Mouse (Mus musculus): ENCODE results near the gene Cnnm2. TPM values are rescaled to one million over a fixed set of nuclear protein-coding genes. Genes with fewer than 3 reads are reported as not detected.
"Not testable (repeated sequence)": the region's sequence is repeated elsewhere in the genome, so short reads cannot be mapped to it uniquely, and the experiment has no call there.

Gene Cnnm2
- 3.6 and 3.9 TPM in 2 replicates for polyA plus RNA-seq (2016; fragmentation: Nextera tagmentation; extraction: Ambion mirVana)

GRCm38 (mm10) chr19:46761247-46761946 is at the start of gene Cnnm2:
TSS of gene Cnnm2 (plus strand) at chr19:46761596.
- Histone ChIP-seq H3K27ac (peak within 1 kb of the TSS; percentile 86), H3K4me3 (replicated peaks) (peak within 1 kb of the TSS; percentile 84), H3K27me3 (peaks cover 40% of the 10 kb centered on the region), H3K4me1 (peaks cover 36% of the 10 kb centered on the region), H3K4me2 (peak within 1 kb of the TSS; percentile 96), H3K36me3 (replicated peaks) (no peaks in the 10 kb centered on the region), H3K9ac (peak within 1 kb of the TSS; percentile 76), H3K9me3 (no peaks in the 10 kb centered on the region)
- under 1% methylated on average over 59 of the region's 59 CpGs for WGBS
- peak; percentile 98 for ATAC-seq (ENCODE audit: low FRiP score)

- no peak for ATAC-seq (ENCODE audit: low FRiP score)
- no peaks in the 10 kb centered on the region for H3K9me3 ChIP-seq
- H3K4me2 ChIP-seq: no peak overlapping the region
- no peaks in the 10 kb centered on the region for H3K4me1 ChIP-seq
- no peak overlapping the region for H3K27ac ChIP-seq
- H3K4me3 ChIP-seq (replicated peaks): no peak overlapping the region
- no peaks in the 10 kb centered on the region for H3K27me3 ChIP-seq
- no peaks in the 10 kb centered on the region for H3K36me3 ChIP-seq (replicated peaks)
- no peak overlapping the region for H3K9ac ChIP-seq
- 91% methylated on average over 8 of the region's 8 CpGs for WGBS
Measured at GRCm38 (mm10) chr19:46714234-46714633, 47.2 kb upstream of the Cnnm2 start.

GRCm38 (mm10) chr19:46715016-46715415 is 46.4 kb upstream of the Cnnm2 start:
- no peaks in the 10 kb centered on the region for H3K27me3 ChIP-seq
- 91% methylated on average over 8 of the region's 8 CpGs for WGBS
- H3K4me2 ChIP-seq: no peak overlapping the region
- H3K9ac ChIP-seq: no peak overlapping the region
- H3K4me3 ChIP-seq (replicated peaks): no peak overlapping the region
- no peaks in the 10 kb centered on the region for H3K9me3 ChIP-seq
- no peaks in the 10 kb centered on the region for H3K4me1 ChIP-seq
- no peak overlapping the region for H3K27ac ChIP-seq
- no peaks in the 10 kb centered on the region for H3K36me3 ChIP-seq (replicated peaks)
- ATAC-seq (ENCODE audit: low FRiP score): no peak

GRCm38 (mm10) chr19:46718150-46718549 is 43.2 kb upstream of the Cnnm2 start:
- no peaks in the 10 kb centered on the region for H3K27me3 ChIP-seq
- WGBS: 85% methylated on average over 4 of the region's 4 CpGs
- H3K4me3 ChIP-seq (replicated peaks): no peak overlapping the region
- H3K9ac ChIP-seq: no peak overlapping the region
- H3K4me1 ChIP-seq: no peaks in the 10 kb centered on the region
- H3K27ac ChIP-seq: no peak overlapping the region
- no peaks in the 10 kb centered on the region for H3K36me3 ChIP-seq (replicated peaks)
- H3K9me3 ChIP-seq: no peaks in the 10 kb centered on the region
- no peak overlapping the region for H3K4me2 ChIP-seq
- no peak for ATAC-seq (ENCODE audit: low FRiP score)

GRCm38 (mm10) chr19:46724411-46724810 is 37.0 kb upstream of the Cnnm2 start:
- no peaks in the 10 kb centered on the region for H3K9me3 ChIP-seq
- no peaks in the 10 kb centered on the region for H3K27me3 ChIP-seq
- 70% methylated on average over 11 of the region's 11 CpGs for WGBS
- H3K4me3 ChIP-seq (replicated peaks): no peak overlapping the region
- peaks cover 7% of the 10 kb centered on the region; the same call in 1 of the 2 replicates for H3K4me1 ChIP-seq
- H3K4me2 ChIP-seq: no peak overlapping the region
- no peak overlapping the region for H3K27ac ChIP-seq
- H3K36me3 ChIP-seq (replicated peaks): no peaks in the 10 kb centered on the region
- no peak overlapping the region for H3K9ac ChIP-seq
- no peak for ATAC-seq (ENCODE audit: low FRiP score)

- no peak overlapping the region for H3K27ac ChIP-seq
- no peaks in the 10 kb centered on the region for H3K27me3 ChIP-seq
- no peak overlapping the region for H3K4me2 ChIP-seq
- H3K4me1 ChIP-seq: peaks cover 7% of the 10 kb centered on the region; the same call in 1 of the 2 replicates
- no peaks in the 10 kb centered on the region for H3K9me3 ChIP-seq
- no peak overlapping the region for H3K4me3 ChIP-seq (replicated peaks)
- no peaks in the 10 kb centered on the region for H3K36me3 ChIP-seq (replicated peaks)
- H3K9ac ChIP-seq: no peak overlapping the region
- no peak for ATAC-seq (ENCODE audit: low FRiP score)
- WGBS: 95% methylated on average over 8 of the region's 8 CpGs
Measured at GRCm38 (mm10) chr19:46726142-46726541, 35.3 kb upstream of the Cnnm2 start.

GRCm38 (mm10) chr19:46727140-46727736 is 34.2 kb upstream of the Cnnm2 start:
- Histone ChIP-seq H3K4me1 (peaks cover 7% of the 10 kb centered on the region; the same call in 1 of the 2 replicates), H3K27me3 (no peaks in the 10 kb centered on the region), H3K4me3 (replicated peaks) (no peak overlapping the region), H3K36me3 (replicated peaks) (no peaks in the 10 kb centered on the region), H3K4me2 (no peak overlapping the region), H3K9me3 (no peaks in the 10 kb centered on the region), H3K27ac (peak overlapping the region; percentile 16; the same call in 1 of the 2 replicates), H3K9ac (no peak overlapping the region)
- ATAC-seq (ENCODE audit: low FRiP score): peak; percentile 53; the same call in 1 of the 2 replicates
- WGBS: 56% methylated on average over 8 of the region's 8 CpGs

- Histone ChIP-seq H3K36me3 (replicated peaks) (no peaks in the 10 kb centered on the region), H3K27ac (no peak overlapping the region; the same call in 1 of the 2 replicates), H3K4me3 (replicated peaks) (no peak overlapping the region), H3K4me2 (no peak overlapping the region), H3K27me3 (no peaks in the 10 kb centered on the region), H3K9ac (no peak overlapping the region), H3K9me3 (no peaks in the 10 kb centered on the region), H3K4me1 (peaks cover 7% of the 10 kb centered on the region; the same call in 1 of the 2 replicates)
- ATAC-seq (ENCODE audit: low FRiP score): no peak
- WGBS: 88% methylated on average over 11 of the region's 11 CpGs
Measured at GRCm38 (mm10) chr19:46727945-46728540, 33.4 kb upstream of the Cnnm2 start.

GRCm38 (mm10) chr19:46728909-46729308 is 32.5 kb upstream of the Cnnm2 start:
- no peak overlapping the region for H3K4me2 ChIP-seq
- 84% methylated on average over 3 of the region's 3 CpGs for WGBS
- no peaks in the 10 kb centered on the region for H3K36me3 ChIP-seq (replicated peaks)
- no peak overlapping the region for H3K27ac ChIP-seq
- H3K4me3 ChIP-seq (replicated peaks): no peak overlapping the region
- no peaks in the 10 kb centered on the region for H3K27me3 ChIP-seq
- no peak for ATAC-seq (ENCODE audit: low FRiP score)
- no peaks in the 10 kb centered on the region for H3K9me3 ChIP-seq
- H3K9ac ChIP-seq: no peak overlapping the region
- H3K4me1 ChIP-seq: peaks cover 7% of the 10 kb centered on the region; the same call in 1 of the 2 replicates

- Histone ChIP-seq H3K36me3 (replicated peaks) (no peaks in the 10 kb centered on the region), H3K27ac (no peak overlapping the region), H3K9ac (no peak overlapping the region), H3K27me3 (no peaks in the 10 kb centered on the region), H3K4me1 (peaks cover 7% of the 10 kb centered on the region; the same call in 1 of the 2 replicates), H3K4me2 (no peak overlapping the region), H3K9me3 (no peaks in the 10 kb centered on the region), H3K4me3 (replicated peaks) (no peak overlapping the region)
- no peak for ATAC-seq (ENCODE audit: low FRiP score)
- 92% methylated on average over 10 of the region's 10 CpGs for WGBS
Measured at GRCm38 (mm10) chr19:46731351-46731750, 30.0 kb upstream of the Cnnm2 start.

- H3K27ac ChIP-seq; H3K9me3 ChIP-seq; H3K36me3 ChIP-seq (replicated peaks); H3K9ac ChIP-seq; H3K4me2 ChIP-seq; H3K4me1 ChIP-seq; H3K4me3 ChIP-seq (replicated peaks); H3K27me3 ChIP-seq; ATAC-seq (ENCODE audit: low FRiP score): not testable (repeated sequence)
- WGBS: 96% methylated on average over 5 of the region's 5 CpGs
Measured at GRCm38 (mm10) chr19:46732673-46733072, 28.7 kb upstream of the Cnnm2 start.

GRCm38 (mm10) chr19:46733626-46734025 is 27.8 kb upstream of the Cnnm2 start:
- H3K4me2 ChIP-seq: no peak overlapping the region

More at GRCm38 (mm10) chr19:46733626-46734025, 27.8 kb upstream of the Cnnm2 start:
- no peaks in the 10 kb centered on the region for H3K36me3 ChIP-seq (replicated peaks)
- no peaks in the 10 kb centered on the region for H3K9me3 ChIP-seq
- no peaks in the 10 kb centered on the region for H3K4me1 ChIP-seq
- ATAC-seq (ENCODE audit: low FRiP score): no peak
- no peak overlapping the region for H3K4me3 ChIP-seq (replicated peaks)
- no peak overlapping the region for H3K27ac ChIP-seq
- 92% methylated on average over 7 of the region's 7 CpGs for WGBS
- H3K27me3 ChIP-seq: no peaks in the 10 kb centered on the region
- H3K9ac ChIP-seq: no peak overlapping the region

Measured in forebrain, embryonic 12.5 days (tissue).